Mouse (Mus musculus) left cerebral cortex, postnatal 4 days (tissue): ENCODE measurements around the gene Thbs1. TPM values are rescaled to one million over a fixed set of nuclear protein-coding genes. Genes with fewer than 3 reads are reported as not detected.

Experiments used
- DNase-seq: peaks from one replicate; pipeline ENCODE4 v3.0.0-alpha.2; 2022
- intact Hi-C: fragments of 180-260 bp; cut with DNase I; formaldehyde crosslinking; loops from one replicate; pipeline ENCODE4 v1.15.1; 2025
- total RNA-seq, 2 experiments: library from RNA; stranded (reverse); gene quantifications; 2 replicates each; pipeline ENCODE4 v1.2.3; 2021

Gene Thbs1
- total RNA-seq, 2 experiments from 2014 or later = 15.3 to 18.1 TPM

DNA sequence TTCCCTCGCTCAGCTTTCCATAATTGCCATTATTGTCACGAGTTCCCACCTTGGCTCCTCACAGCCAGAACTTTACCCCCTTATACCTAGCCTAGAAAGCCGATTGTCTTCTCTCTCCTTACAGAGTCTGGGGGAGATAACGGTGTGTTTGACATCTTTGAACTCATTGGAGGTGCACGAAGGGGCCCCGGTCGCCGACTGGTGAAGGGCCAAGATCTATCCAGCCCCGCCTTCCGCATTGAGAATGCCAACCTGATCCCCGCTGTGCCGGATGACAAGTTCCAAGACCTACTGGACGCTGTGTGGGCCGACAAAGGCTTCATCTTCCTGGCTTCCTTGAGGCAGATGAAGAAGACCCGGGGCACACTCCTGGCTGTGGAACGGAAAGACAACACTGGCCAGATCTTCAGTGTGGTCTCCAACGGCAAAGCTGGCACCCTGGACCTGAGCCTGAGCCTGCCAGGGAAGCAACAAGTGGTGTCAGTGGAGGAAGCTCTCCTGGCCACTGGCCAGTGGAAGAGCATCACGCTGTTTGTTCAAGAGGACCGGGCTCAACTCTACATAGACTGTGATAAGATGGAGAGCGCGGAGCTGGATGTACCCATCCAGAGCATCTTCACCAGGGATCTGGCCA, 1.3 kb downstream of the Thbs1 start:
- peak; percentile 67 for DNase-seq
- intact Hi-C loops = loop anchor here (5.0 to 10.0 kb wide), 3 partner anchors 132 to 658 kb away; no protein-coding TSS in a partner anchor

DNA sequence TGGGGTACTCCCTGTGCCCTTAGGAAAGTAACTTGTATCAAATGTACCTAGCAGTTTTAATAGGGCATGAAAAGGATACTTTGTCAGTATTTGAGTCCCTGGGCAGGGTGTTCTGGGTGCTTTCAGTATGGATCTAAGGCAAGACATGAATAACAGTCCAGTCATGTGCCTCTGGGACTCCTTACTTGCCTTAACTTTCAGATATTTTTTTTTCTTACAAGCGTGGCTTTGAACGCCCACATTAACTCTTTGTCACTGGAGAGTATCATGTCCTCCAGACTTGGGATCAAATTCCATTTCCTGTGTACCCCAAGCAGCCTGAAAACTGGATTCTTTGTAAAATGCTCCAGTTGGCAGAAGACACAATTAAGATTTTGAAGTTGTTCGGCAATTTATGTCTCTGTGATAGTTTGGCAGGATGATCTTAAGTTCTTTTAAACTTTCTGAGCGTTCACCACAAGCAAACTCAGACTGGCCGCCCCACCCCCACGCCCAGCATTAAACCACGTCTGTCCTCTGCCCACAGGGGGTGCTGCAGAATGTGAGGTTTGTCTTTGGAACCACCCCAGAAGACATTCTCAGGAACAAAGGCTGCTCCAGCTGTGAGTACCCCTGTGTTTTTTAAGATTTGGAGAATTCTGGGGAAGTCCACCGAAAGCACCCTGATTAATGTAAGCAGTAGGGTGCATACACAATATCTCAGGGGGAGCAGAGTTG, 2.3 kb downstream of the Thbs1 start:
- no peak for DNase-seq
- intact Hi-C loops = loop anchor here (5.0 to 10.0 kb wide), 3 partner anchors 131 to 659 kb away; no protein-coding TSS in a partner anchor

DNA sequence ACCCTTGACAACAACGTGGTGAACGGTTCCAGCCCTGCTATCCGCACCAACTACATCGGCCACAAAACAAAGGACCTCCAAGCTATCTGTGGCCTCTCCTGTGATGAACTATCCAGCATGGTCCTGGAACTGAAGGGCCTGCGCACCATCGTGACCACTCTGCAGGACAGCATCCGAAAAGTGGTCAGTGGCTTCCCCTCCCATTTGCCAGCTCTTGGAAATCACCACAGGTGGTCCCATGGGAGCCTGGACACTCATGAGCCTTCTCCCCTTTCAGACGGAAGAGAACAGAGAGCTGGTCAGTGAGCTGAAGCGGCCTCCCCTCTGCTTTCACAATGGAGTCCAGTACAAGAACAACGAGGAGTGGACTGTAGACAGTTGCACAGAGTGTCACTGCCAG, 3.0 kb downstream of the Thbs1 start:
- intact Hi-C loops = loop anchor here (5.0 to 10.0 kb wide), 3 partner anchors 130 to 660 kb away; no protein-coding TSS in a partner anchor

DNA sequence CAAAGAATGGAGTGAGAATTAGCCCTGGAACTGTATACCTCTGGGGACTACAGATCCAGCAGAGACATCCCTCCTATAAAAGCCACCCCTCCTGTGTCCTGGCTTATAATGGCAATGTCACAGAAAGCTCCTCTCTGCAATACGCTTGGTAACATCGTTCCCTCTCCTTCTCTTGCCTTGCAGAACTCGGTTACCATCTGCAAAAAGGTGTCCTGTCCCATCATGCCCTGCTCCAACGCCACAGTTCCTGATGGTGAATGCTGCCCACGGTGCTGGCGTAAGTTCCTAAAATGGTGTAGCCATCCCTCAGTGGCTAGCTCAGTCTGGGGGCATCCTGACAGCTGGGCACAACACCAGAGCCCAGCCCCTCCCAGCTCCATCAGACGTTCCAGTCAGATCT, 4.0 kb downstream of the Thbs1 start:
- no peak for DNase-seq
- intact Hi-C loops = loop anchor here (10.0 kb wide), 2 partner anchors 129 to 661 kb away; no protein-coding TSS in a partner anchor

More for the DNA sequence above, 3.0 kb downstream of the Thbs1 start:
- DNase-seq = no peak

DNA sequence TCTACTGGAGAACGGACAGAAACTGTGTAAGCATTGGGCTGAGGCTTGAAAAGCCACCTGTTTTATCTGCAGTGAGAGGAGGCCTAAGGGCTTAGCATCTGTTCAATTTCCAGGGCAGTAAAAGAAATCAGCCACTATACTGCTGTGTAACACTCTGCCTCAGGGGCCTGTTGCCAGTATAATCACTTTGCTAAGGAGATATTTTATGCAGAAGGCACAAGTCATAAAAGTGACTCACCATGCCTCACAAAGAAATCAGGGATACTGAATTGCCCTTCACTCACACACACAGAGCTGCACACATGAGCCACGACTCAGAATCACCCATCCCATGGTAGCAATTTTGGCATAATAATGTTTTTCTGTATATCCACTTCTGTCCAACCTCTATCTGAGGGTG, 4.5 kb downstream of the Thbs1 start:
- no peak for DNase-seq
- intact Hi-C loops = loop anchor here (10.0 kb wide), 2 partner anchors 129 to 661 kb away; no protein-coding TSS in a partner anchor

DNA sequence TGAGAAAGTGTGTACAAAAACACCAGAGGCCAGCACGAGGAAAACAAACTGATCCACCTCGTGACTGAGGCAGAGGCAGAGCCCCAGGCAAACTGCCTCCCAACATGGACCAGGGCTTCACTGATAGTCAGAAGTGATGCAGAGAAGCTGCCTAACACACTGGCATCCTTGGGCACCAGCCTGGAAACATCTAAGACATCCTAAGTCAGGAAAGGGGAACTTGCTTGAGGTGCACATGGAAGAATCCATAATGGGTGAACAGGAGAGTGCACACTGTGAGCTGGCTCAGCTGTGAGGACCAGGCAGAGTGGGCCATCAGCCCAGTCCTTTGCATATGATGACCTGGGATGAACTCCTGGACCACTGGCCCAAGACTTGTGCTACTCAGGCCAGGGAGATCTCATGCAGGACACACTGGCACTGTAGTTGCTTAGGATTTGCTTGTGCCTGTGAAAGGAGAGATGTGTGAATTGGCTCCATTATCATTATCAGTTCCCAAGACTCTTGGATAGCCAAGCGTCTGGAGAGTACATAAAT, 5.1 kb downstream of the Thbs1 start:
- intact Hi-C loops = loop anchor here (10.0 kb wide), 2 partner anchors 128 to 662 kb away; no protein-coding TSS in a partner anchor
- DNase-seq = no peak

DNA sequence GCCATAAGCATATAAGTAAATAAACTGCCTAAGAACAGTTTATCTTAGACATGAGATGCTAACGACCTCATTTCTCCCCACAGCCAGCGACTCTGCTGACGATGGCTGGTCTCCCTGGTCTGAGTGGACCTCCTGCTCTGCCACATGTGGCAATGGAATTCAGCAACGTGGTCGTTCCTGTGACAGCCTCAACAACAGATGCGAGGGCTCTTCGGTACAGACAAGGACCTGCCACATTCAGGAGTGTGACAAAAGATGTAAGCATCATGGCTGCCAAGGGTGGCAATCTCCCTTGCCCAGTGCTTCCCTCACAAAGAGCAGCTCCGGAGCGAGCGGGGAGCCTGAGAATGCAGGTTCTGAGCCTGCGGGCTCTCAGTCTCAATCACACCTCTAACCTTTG, 5.7 kb downstream of the Thbs1 start:
- no peak for DNase-seq
- intact Hi-C loops = loop anchor here (10.0 kb wide), 2 partner anchors 127 to 663 kb away; no protein-coding TSS in a partner anchor

DNA sequence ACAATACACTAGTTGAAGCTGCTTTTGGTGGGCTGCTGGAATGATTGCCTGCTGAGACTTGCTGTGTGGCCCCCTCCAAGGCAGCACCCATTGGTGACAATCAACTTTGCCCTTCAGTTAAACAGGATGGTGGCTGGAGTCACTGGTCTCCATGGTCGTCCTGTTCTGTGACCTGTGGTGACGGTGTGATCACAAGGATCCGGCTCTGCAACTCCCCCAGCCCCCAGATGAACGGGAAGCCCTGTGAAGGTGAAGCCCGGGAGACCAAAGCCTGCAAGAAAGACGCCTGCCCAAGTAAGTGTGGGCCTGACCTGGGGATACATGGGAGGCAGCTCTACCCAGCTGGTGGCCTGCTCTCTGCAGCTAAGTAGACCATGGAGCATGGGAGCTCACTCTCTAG, 6.4 kb downstream of the Thbs1 start:
- intact Hi-C loops = loop anchor here (10.0 kb wide), 2 partner anchors 127 to 663 kb away; no protein-coding TSS in a partner anchor

DNA sequence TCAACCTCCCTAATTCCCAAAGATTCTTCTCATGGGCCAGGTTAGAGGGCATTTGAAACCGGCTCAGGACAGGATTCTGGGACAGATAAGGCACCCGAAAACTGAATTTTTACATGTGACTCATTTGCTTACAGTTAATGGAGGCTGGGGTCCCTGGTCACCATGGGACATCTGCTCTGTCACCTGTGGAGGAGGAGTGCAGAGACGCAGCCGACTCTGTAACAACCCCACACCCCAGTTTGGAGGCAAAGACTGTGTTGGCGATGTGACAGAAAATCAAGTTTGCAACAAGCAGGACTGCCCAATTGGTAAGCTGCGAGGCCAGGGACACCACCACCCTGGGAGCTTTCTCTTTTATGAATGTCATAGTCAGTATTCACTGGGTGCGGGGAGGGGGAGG, 6.8 kb downstream of the Thbs1 start:
- DNase-seq = no peak
- intact Hi-C loops = loop anchor here (10.0 kb wide), 2 partner anchors 126 to 664 kb away; no protein-coding TSS in a partner anchor

More for the DNA sequence above, 6.4 kb downstream of the Thbs1 start:
- DNase-seq = no peak

DNA sequence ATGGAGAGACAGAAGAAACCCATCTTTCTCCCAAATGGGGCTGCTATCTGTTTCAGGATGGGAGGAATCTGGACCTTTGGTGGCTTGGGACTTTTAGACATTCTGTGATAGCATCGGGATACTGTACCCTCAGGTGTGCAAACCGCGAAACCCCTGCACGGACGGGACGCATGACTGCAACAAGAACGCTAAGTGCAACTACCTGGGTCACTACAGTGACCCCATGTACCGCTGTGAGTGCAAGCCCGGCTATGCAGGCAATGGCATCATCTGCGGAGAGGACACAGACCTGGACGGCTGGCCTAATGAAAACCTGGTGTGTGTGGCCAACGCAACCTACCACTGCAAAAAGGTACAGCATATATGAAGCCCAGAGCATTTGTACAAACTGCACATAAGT, 8.0 kb downstream of the Thbs1 start:
- no peak for DNase-seq
- intact Hi-C loops = loop anchor here (10.0 kb wide), 2 partner anchors 125 to 665 kb away; no protein-coding TSS in a partner anchor

DNA sequence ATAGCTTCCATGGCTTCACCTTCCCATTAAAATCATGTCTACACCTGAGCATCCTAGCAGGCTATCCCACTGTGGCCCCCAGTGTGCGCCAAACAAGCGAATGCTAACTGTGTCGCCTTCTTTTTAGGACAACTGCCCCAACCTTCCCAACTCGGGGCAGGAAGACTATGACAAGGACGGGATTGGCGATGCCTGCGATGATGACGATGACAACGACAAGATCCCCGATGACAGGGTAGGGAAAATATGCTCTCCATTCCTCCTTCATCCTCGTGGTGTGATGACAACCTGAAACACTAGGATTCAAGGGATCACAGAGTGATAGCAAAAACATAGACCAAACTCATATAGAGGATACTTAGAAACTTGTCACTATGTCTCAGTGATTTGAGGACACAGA, 8.4 kb downstream of the Thbs1 start:
- DNase-seq = no peak
- intact Hi-C loops = no loop called here

DNA sequence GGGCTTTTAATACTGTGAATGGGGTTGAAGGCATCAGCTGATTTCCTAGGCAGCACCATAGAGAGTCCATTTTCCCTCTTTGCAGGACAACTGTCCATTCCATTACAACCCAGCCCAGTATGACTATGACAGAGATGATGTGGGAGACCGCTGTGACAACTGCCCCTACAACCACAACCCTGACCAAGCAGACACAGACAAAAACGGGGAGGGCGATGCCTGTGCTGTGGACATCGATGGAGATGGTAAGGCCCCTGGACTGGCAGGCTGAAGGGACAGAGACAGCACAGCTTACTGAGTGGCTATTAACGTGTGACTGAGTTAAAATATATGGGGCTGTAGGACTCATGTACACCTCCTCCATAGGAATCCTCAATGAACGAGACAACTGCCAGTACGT, 9.1 kb downstream of the Thbs1 start:
- intact Hi-C loops = no loop called here
- no peak for DNase-seq

DNA sequence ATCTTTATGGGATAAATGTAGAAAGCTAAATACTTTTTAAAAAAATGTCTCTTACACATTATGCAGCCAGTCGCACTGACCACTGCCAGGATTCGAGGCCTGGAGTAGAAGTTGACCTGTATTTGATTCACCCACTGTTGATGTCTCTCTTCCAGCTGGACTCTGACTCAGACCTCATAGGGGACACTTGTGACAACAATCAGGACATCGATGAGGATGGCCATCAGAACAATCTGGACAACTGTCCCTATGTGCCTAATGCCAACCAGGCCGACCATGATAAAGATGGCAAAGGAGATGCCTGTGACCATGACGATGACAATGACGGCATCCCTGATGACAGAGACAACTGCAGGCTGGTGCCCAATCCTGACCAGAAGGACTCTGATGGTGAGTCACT, 10.6 kb downstream of the Thbs1 start:
- intact Hi-C loops = no loop called here
- DNase-seq = no peak

DNA sequence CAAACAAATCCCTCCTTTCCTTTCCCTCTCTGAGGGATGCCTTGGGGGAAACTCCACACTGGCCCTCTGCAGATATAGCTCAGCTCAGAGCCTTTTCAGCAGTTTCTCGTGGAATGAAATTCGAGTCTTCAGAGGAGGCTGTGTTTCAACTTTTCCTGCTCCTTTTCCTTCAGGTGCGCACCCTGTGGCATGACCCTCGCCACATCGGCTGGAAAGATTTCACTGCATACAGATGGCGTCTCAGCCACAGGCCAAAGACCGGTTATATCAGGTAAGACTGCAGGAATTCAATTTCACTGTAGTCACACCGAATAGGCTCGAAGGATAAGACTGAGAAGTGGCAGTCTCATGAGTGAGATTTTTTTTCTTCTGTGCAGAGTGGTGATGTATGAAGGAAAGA, 12.1 kb downstream of the Thbs1 start:
- intact Hi-C loops = no loop called here
- DNase-seq = no peak

DNA sequence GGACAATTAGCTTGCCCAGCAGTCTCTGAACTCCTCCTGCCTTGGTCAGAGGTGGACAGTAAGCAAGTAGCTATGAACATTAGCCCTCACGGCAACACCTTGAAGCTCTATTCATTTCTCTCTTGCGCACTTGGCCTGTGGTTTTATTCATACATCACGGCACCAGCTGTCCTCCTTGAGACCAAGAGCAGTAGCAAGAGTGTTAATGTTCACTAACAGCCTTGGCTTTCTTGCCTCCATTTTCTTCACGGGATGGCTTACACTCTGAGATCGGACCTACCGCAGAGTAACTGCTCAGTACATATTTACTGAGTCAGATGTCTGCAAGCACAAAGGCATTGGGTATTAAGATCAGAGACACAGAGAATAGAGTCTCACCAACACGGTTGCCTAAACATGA, 12.8 kb downstream of the Thbs1 start:
- intact Hi-C loops = no loop called here
- DNase-seq = no peak

DNA sequence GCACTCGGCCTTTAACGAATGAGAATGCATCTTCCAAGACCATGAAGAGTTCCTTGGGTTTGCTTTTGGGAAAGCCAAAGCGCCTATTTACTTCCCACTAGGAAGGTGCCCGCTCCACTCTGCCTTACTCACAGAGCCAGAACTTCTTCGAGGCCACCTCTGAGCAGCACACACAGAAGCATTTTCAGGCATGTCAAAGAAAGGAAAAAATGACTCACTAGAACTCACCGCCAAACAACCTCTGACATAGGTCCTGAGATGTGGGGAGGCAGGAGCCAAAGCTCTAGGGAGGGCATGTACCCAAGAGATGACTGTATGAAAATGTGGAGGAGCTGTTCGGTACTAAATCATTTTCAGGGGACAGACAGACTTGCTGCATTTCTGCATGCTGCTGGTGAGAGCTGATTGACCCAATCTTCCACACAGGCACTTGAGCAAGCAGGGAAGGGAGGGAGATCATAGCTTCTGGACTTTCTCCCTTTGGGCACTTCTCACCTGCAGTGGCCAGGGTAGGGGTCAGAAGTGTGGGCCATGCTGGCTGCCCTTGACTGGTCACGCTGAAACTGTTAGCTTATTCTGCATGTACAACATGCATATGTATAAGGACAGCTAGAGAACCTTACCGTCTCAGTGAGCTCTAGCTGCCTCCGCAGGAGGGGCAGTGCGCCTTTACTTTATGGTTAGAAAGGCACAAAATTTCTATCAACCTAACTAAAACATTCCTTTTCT, 13.7 kb downstream of the Thbs1 start:
- intact Hi-C loops = no loop called here
- DNase-seq = no peak

DNA sequence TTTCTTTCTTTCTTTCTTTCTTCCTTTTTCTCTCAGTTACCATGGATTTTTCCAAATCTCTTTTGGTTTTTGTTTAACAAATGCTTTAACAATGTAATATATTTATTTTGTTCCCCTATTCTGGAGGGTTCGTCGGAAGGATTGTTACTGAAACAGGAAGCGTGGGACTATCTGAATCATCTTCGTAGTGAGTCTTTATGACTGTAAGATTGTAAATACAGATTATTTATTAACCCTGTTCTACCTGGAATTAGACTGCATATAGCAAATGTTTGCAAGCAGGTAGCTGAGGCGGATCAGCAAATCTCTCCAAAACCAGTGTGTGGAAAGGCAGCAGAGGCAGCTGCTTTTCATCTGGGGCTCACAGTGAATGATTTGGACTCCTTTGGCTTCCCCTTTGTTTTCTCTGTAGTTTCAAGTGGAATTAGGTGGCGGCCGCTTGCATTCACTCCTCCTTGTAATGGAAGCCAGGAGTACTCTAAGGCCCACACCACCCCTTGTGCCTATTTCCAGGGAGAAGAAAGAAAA, 14.3 kb downstream of the Thbs1 start:
- intact Hi-C loops = no loop called here
- no peak for DNase-seq

DNA sequence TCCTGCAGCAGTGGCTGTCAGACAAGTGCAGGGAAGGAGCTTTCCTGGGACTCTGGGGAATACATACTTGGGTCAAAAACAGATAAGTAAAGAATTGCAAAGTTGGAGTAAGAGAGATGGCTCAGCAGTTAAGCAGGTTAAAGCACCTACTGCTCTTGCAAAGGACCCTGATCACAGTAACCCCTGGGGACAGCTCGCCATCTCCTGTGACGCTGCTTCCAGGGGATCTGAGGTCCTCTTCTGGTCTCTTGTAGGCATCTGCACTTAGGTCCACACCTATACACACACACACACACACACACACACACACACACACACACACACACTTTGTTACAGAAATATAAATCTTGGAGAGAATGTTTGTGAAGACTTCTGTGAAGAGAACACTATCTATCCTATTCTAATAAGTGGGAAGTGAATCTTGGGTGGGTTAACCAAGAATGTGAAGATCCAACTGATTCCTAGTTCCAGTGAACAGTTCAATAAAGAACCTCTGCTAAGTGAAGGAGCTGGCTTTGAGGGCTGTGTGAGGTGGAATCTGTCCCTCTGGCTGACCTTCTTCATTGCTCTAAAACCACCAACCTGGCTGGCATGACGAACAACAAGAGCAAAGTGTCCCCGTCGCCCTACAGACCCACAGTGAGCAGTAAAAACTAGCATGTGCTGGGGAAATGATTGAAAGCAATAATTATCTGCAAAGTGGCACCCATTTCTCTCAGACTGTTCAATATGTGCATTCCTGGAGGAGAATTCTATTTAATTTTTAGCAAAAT, 16.0 kb downstream of the Thbs1 start:
- intact Hi-C loops = no loop called here
- DNase-seq = no peak

DNA sequence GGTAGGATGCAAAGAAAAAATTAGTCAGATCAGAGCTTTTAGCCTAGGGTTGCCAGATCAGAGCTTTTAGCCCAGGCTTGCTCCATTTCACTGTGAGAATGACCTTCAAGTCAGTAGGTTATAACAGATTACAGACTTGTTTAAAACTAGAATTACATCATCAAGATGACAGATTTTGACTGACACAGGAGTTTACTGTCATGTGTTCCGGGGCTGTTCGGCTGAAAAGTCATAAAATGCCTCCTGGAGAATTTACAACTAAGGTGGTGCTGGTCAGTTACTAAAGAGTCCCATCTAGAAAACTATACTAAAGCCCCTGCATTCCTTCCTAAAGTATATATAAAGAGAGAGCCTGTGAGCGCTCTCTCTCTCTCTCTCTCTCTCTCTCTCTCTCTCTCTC, 16.6 kb downstream of the Thbs1 start:
- no peak for DNase-seq
- intact Hi-C loops = no loop called here

DNA sequence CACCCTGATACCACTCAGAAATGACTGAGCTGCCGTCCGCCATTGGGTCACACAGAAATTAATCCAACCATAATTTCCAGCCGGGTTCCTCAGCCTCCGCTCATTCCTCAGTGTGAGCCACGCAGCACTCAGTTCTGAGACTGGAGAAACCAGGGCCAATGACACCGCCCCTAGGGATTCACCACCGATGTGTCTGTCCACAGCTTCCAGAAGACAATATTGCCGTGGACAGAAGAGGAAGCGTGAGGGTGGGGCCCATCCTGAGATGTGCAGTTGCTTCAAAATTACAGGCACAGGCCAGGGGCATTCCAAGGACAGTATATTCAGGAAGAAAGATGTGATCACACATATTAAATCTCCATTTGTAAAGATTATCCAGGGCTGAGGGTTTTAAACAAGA, 25.4 kb downstream of the Thbs1 start:
- no peak for DNase-seq
- intact Hi-C loops = no loop called here
